Mouse (Mus musculus): ENCODE measurements around the gene Patl1. TPM values are rescaled to one million over a fixed set of nuclear protein-coding genes. Genes with fewer than 3 reads are reported as not detected.
"Not testable (repeated sequence)": the region's sequence is repeated elsewhere in the genome, so short reads cannot be mapped to it uniquely, and the experiment has no call there.

The Patl1 gene
- polyA plus RNA-seq (2015; fragmentation: Nextera tagmentation; extraction: Ambion mirVana) = 11.4 and 13.0 TPM in 2 replicates

GRCm38 (mm10) chr19:11912037-11912532 is at the start of gene Patl1:
Patl1 (plus strand) TSS chr19:11912399.
- WGBS = under 1% methylated on average over 52 of the region's 53 CpGs
- Histone ChIP-seq H3K27me3 (ENCODE audit: insufficient read depth, low read length) (no peaks in the 10 kb centered on the region), H3K36me3 (ENCODE audit: insufficient read depth, low read length) (0 out of 2 replicates have a peak, but pooled peaks cover 6% of the 10 kb centered on the region), H3K4me1 (replicated peaks; ENCODE audit: insufficient read depth, low read length) (peaks cover 7% of the 10 kb centered on the region), H3K9ac (ENCODE audit: low read depth, low read length) (peak within 1 kb of the TSS; percentile 75), H3K4me3 (replicated peaks; ENCODE audit: low read depth, low read length) (peak within 1 kb of the TSS; percentile 87), H3K9me3 (replicated peaks; ENCODE audit: low read length) (no peaks in the 10 kb centered on the region), H3K4me2 (ENCODE audit: low read length) (peak within 1 kb of the TSS; percentile 70), H3K27ac (peak within 1 kb of the TSS; percentile 92)
- ATAC-seq (replicated peaks; ENCODE audit: low FRiP score, low read depth) (peak; percentile 97), DNase-seq (ENCODE audit: low spot score) (peak; percentile 100)
- TF ChIP-seq CTCF (IDR thresholded peaks at IDR 0.05; ENCODE audit: low read depth) = no peak

GRCm38 (mm10) chr19:11867837-11868236 is 44.4 kb upstream of the Patl1 start:
- H3K27me3 ChIP-seq (ENCODE audit: insufficient read depth, low read length) = no peaks in the 10 kb centered on the region
- H3K36me3 ChIP-seq (ENCODE audit: insufficient read depth, low read length) = no peaks in the 10 kb centered on the region
- H3K9ac ChIP-seq (ENCODE audit: low read depth, low read length) = no peak overlapping the region
- no peak overlapping the region for H3K27ac ChIP-seq
- 81% methylated on average over 2 of the region's 2 CpGs for WGBS
- no peaks in the 10 kb centered on the region for H3K4me1 ChIP-seq (replicated peaks; ENCODE audit: insufficient read depth, low read length)
- no peak overlapping the region for H3K4me3 ChIP-seq (replicated peaks; ENCODE audit: low read depth, low read length)
- no peak overlapping the region for H3K4me2 ChIP-seq (ENCODE audit: low read length)
- TF ChIP-seq CTCF (IDR thresholded peaks at IDR 0.05; ENCODE audit: low read depth) = no peak
- H3K9me3 ChIP-seq (replicated peaks; ENCODE audit: low read length) = no peaks in the 10 kb centered on the region
- DNase-seq (ENCODE audit: low spot score) = no peak
- no peak for ATAC-seq (replicated peaks; ENCODE audit: low FRiP score, low read depth)

GRCm38 (mm10) chr19:11875006-11875405 is 37.2 kb upstream of the Patl1 start, which contains the start of gene Olfr1419:
Olfr1419 (minus strand) TSS chr19:11875106.
- no peak within 1 kb of the TSS for H3K4me2 ChIP-seq (ENCODE audit: low read length)
- ATAC-seq (replicated peaks; ENCODE audit: low FRiP score, low read depth) (no peak), DNase-seq (ENCODE audit: low spot score) (no peak)
- H3K36me3 ChIP-seq (ENCODE audit: insufficient read depth, low read length) = no peaks in the 10 kb centered on the region
- H3K27me3 ChIP-seq (ENCODE audit: insufficient read depth, low read length) = no peaks in the 10 kb centered on the region
- no peaks in the 10 kb centered on the region for H3K4me1 ChIP-seq (replicated peaks; ENCODE audit: insufficient read depth, low read length)
- no peak within 1 kb of the TSS for H3K4me3 ChIP-seq (replicated peaks; ENCODE audit: low read depth, low read length)
- 59% methylated on average over 1 of the region's 1 CpGs for WGBS
- H3K27ac ChIP-seq = no peak within 1 kb of the TSS
- no peak for TF ChIP-seq CTCF (IDR thresholded peaks at IDR 0.05; ENCODE audit: low read depth)
- H3K9ac ChIP-seq (ENCODE audit: low read depth, low read length) = no peak within 1 kb of the TSS
- no peaks in the 10 kb centered on the region for H3K9me3 ChIP-seq (replicated peaks; ENCODE audit: low read length)

- not testable (repeated sequence) for H3K27me3 ChIP-seq (ENCODE audit: insufficient read depth, low read length); H3K27ac ChIP-seq; H3K9ac ChIP-seq (ENCODE audit: low read depth, low read length); H3K4me3 ChIP-seq (replicated peaks; ENCODE audit: low read depth, low read length); H3K9me3 ChIP-seq (replicated peaks; ENCODE audit: low read length); ATAC-seq (replicated peaks; ENCODE audit: low FRiP score, low read depth); H3K36me3 ChIP-seq (ENCODE audit: insufficient read depth, low read length); H3K4me2 ChIP-seq (ENCODE audit: low read length); H3K4me1 ChIP-seq (replicated peaks; ENCODE audit: insufficient read depth, low read length)
- DNase-seq (ENCODE audit: low spot score) = peak; percentile 3
- 54% methylated on average over 22 of the region's 22 CpGs for WGBS
Observed at GRCm38 (mm10) chr19:11878404-11878803, 33.8 kb upstream of the Patl1 start.

- H3K9me3 ChIP-seq (replicated peaks; ENCODE audit: low read length) = no peaks in the 10 kb centered on the region
- WGBS = 39% methylated on average over 1 of the region's 1 CpGs
- H3K4me1 ChIP-seq (replicated peaks; ENCODE audit: insufficient read depth, low read length) = no peaks in the 10 kb centered on the region
- H3K36me3 ChIP-seq (ENCODE audit: insufficient read depth, low read length) = no peaks in the 10 kb centered on the region
- H3K4me2 ChIP-seq (ENCODE audit: low read length) = no peak within 1 kb of the TSS
- no peaks in the 10 kb centered on the region for H3K27me3 ChIP-seq (ENCODE audit: insufficient read depth, low read length)
- ATAC-seq (replicated peaks; ENCODE audit: low FRiP score, low read depth) = no peak
- DNase-seq (ENCODE audit: low spot score) = no peak
- H3K4me3 ChIP-seq (replicated peaks; ENCODE audit: low read depth, low read length) = no peak within 1 kb of the TSS
- no peak within 1 kb of the TSS for H3K27ac ChIP-seq
- TF ChIP-seq CTCF (IDR thresholded peaks at IDR 0.05; ENCODE audit: low read depth) = no peak
- no peak within 1 kb of the TSS for H3K9ac ChIP-seq (ENCODE audit: low read depth, low read length)
Observed at GRCm38 (mm10) chr19:11886265-11886664, 25.9 kb upstream of the Patl1 start, which contains the start of gene Olfr1420. Olfr1420 (plus strand) TSS chr19:11886565.

GRCm38 (mm10) chr19:11911021-11911420 is 1.2 kb upstream of the Patl1 start:
- H3K27ac ChIP-seq = no peak overlapping the region
- WGBS = 94% methylated on average over 5 of the region's 5 CpGs
- H3K4me3 ChIP-seq (replicated peaks; ENCODE audit: low read depth, low read length) = peak overlapping the region; percentile 87; the same call in 1 of the 2 replicates
- peak overlapping the region; percentile 66 for H3K4me2 ChIP-seq (ENCODE audit: low read length)
- TF ChIP-seq CTCF (IDR thresholded peaks at IDR 0.05; ENCODE audit: low read depth) = no peak
- no peaks in the 10 kb centered on the region for H3K27me3 ChIP-seq (ENCODE audit: insufficient read depth, low read length)
- peak overlapping the region; percentile 67; the same call in 1 of the 2 replicates for H3K9ac ChIP-seq (ENCODE audit: low read depth, low read length)
- ATAC-seq (replicated peaks; ENCODE audit: low FRiP score, low read depth) (no peak), DNase-seq (ENCODE audit: low spot score) (no peak)
- H3K9me3 ChIP-seq (replicated peaks; ENCODE audit: low read length) = no peaks in the 10 kb centered on the region
- H3K36me3 ChIP-seq (ENCODE audit: insufficient read depth, low read length) = 0 out of 2 replicates have a peak, but pooled peaks cover 6% of the 10 kb centered on the region
- H3K4me1 ChIP-seq (replicated peaks; ENCODE audit: insufficient read depth, low read length) = peaks cover 7% of the 10 kb centered on the region

Measured in kidney, postnatal 0 days (tissue).